Mouse (Mus musculus): ENCODE data around the gene Lrrc4b. TPM values are rescaled to one million over a fixed set of nuclear protein-coding genes. Genes with fewer than 3 reads are reported as not detected.
A peak's percentile ranks its signal among the peaks of the same experiment; 100 is the strongest.

The Lrrc4b gene
- polyA plus RNA-seq, 1 experiment: not detected

- Histone ChIP-seq H3K4me1 (ENCODE audit: control insufficient read depth, insufficient read depth, low read length) (no peaks in the 10 kb centered on the region), H3K4me3 (ENCODE audit: insufficient read depth, low read length) (no peak overlapping the region), H3K27ac (ENCODE audit: insufficient read depth, low read depth, low read length) (no peak overlapping the region)
- TF ChIP-seq CTCF (IDR thresholded peaks at IDR 0.05; ENCODE audit: low read depth, low read length): no peak
- TF ChIP-seq POLR2A (IDR thresholded peaks at IDR 0.05; ENCODE audit: borderline replicate concordance, low read depth, low read length): no peak
Observed at GRCm38 (mm10) chr7:44443268-44444173, 14.7 kb downstream of the Lrrc4b start.

GRCm38 (mm10) chr7:44444886-44445527 is 16.2 kb downstream of the Lrrc4b start:
- TF ChIP-seq POLR2A (IDR thresholded peaks at IDR 0.05; ENCODE audit: borderline replicate concordance, low read depth, low read length) (no peak), CTCF (IDR thresholded peaks at IDR 0.05; ENCODE audit: low read depth, low read length) (no peak)
- no peak overlapping the region for H3K27ac ChIP-seq (ENCODE audit: insufficient read depth, low read depth, low read length)
- H3K4me1 ChIP-seq (ENCODE audit: control insufficient read depth, insufficient read depth, low read length): no peaks in the 10 kb centered on the region
- no peak overlapping the region for H3K4me3 ChIP-seq (ENCODE audit: insufficient read depth, low read length)

- TF ChIP-seq POLR2A (IDR thresholded peaks at IDR 0.05; ENCODE audit: borderline replicate concordance, low read depth, low read length): no peak
- no peak for TF ChIP-seq CTCF (IDR thresholded peaks at IDR 0.05; ENCODE audit: low read depth, low read length)
- Histone ChIP-seq H3K4me1 (ENCODE audit: control insufficient read depth, insufficient read depth, low read length) (no peaks in the 10 kb centered on the region), H3K27ac (ENCODE audit: insufficient read depth, low read depth, low read length) (no peak overlapping the region), H3K4me3 (ENCODE audit: insufficient read depth, low read length) (no peak overlapping the region)
Observed at GRCm38 (mm10) chr7:44445528-44445923, 16.7 kb downstream of the Lrrc4b start.

- no peak for TF ChIP-seq CTCF (IDR thresholded peaks at IDR 0.05; ENCODE audit: low read depth, low read length)
- no peaks in the 10 kb centered on the region for H3K4me1 ChIP-seq (ENCODE audit: control insufficient read depth, insufficient read depth, low read length)
- no peak overlapping the region for H3K4me3 ChIP-seq (ENCODE audit: insufficient read depth, low read length)
- no peak overlapping the region for H3K27ac ChIP-seq (ENCODE audit: insufficient read depth, low read depth, low read length)
Observed at GRCm38 (mm10) chr7:44446070-44446855, 17.4 kb downstream of the Lrrc4b start.

GRCm38 (mm10) chr7:44453256-44453655 is 24.4 kb downstream of the Lrrc4b start:
- H3K4me3 ChIP-seq (ENCODE audit: insufficient read depth, low read length): no peak overlapping the region
- H3K4me1 ChIP-seq (ENCODE audit: control insufficient read depth, insufficient read depth, low read length): peaks cover 7% of the 10 kb centered on the region
- TF ChIP-seq CTCF (IDR thresholded peaks at IDR 0.05; ENCODE audit: low read depth, low read length): no peak
- TF ChIP-seq POLR2A (IDR thresholded peaks at IDR 0.05; ENCODE audit: borderline replicate concordance, low read depth, low read length): no peak
- peak overlapping the region; percentile 13 for H3K27ac ChIP-seq (ENCODE audit: insufficient read depth, low read depth, low read length)

- H3K4me1 ChIP-seq (ENCODE audit: control insufficient read depth, insufficient read depth, low read length): peaks cover 7% of the 10 kb centered on the region
- TF ChIP-seq CTCF (IDR thresholded peaks at IDR 0.05; ENCODE audit: low read depth, low read length) (no peak), POLR2A (IDR thresholded peaks at IDR 0.05; ENCODE audit: borderline replicate concordance, low read depth, low read length) (no peak)
Observed at GRCm38 (mm10) chr7:44456302-44456701, 27.5 kb downstream of the Lrrc4b start.

GRCm38 (mm10) chr7:44460067-44460466 is 31.2 kb downstream of the Lrrc4b start:
- Histone ChIP-seq H3K4me1 (ENCODE audit: control insufficient read depth, insufficient read depth, low read length) (no peaks in the 10 kb centered on the region), H3K4me3 (ENCODE audit: insufficient read depth, low read length) (no peak overlapping the region), H3K27ac (ENCODE audit: insufficient read depth, low read depth, low read length) (no peak overlapping the region)
- TF ChIP-seq POLR2A (IDR thresholded peaks at IDR 0.05; ENCODE audit: borderline replicate concordance, low read depth, low read length) (no peak), CTCF (IDR thresholded peaks at IDR 0.05; ENCODE audit: low read depth, low read length) (no peak)

More at GRCm38 (mm10) chr7:44456302-44456701, 27.5 kb downstream of the Lrrc4b start:
- Histone ChIP-seq H3K27ac (ENCODE audit: insufficient read depth, low read depth, low read length) (no peak overlapping the region), H3K4me3 (ENCODE audit: insufficient read depth, low read length) (no peak overlapping the region)

- Histone ChIP-seq H3K27ac (ENCODE audit: insufficient read depth, low read depth, low read length) (no peak overlapping the region), H3K4me3 (ENCODE audit: insufficient read depth, low read length) (no peak overlapping the region), H3K4me1 (ENCODE audit: control insufficient read depth, insufficient read depth, low read length) (no peaks in the 10 kb centered on the region)
- no peak for TF ChIP-seq POLR2A (IDR thresholded peaks at IDR 0.05; ENCODE audit: borderline replicate concordance, low read depth, low read length)
- TF ChIP-seq CTCF (IDR thresholded peaks at IDR 0.05; ENCODE audit: low read depth, low read length): no peak
Observed at GRCm38 (mm10) chr7:44460767-44461502, 32.1 kb downstream of the Lrrc4b start.

Data from bone marrow macrophage, adult 2 months (primary cell).